Mouse (Mus musculus): ENCODE results near the gene Asic1. TPM values are rescaled to one million over a fixed set of nuclear protein-coding genes. Genes with fewer than 3 reads are reported as not detected.

The Asic1 gene
- 0.80 TPM for polyA plus RNA-seq (2017; shearing (Covaris generic))

GRCm38 (mm10) chr15:99670154-99670821 lies at the start of gene Asic1:
Gene Asic1 (plus strand): TSS chr15:99670368.

GRCm38 (mm10) chr15:99651163-99651872 lies 18.9 kb upstream of the Asic1 start, which contains the start of gene Racgap1:
Gene Racgap1 (minus strand): TSS chr15:99651656.

GRCm38 (mm10) chr15:99701999-99702900 lies 32.1 kb downstream of the Asic1 start, which contains the start of gene Smarcd1:
Gene Smarcd1 (plus strand): TSS chr15:99702129.

GRCm38 (mm10) chr15:99705440-99706048 lies 35.4 kb downstream of the Asic1 start, which contains the start of gene Gm17349:
Gene Gm17349 (minus strand): TSS chr15:99705490.

GRCm38 (mm10) chr15:99717386-99718334 lies 47.5 kb downstream of the Asic1 start, which contains the start of gene Gpd1:
Gene Gpd1 (plus strand): TSS chr15:99717515.

GRCm38 (mm10) chr15:99725341-99726155 lies 55.4 kb downstream of the Asic1 start, which contains the start of gene Cox14:
Gene Cox14 (plus strand): TSS chr15:99725618.

Other genes starting within 250 kb of the Asic1 start
- 27.7 TPM for gene Nckap5l, start 212.6 kb upstream of the Asic1 start, polyA plus RNA-seq (2017; shearing (Covaris generic))
- gene Bcdin3d, start 195.6 kb upstream of the Asic1 start, polyA plus RNA-seq (2017; shearing (Covaris generic)) = 13.2 TPM
- 0.02 TPM for gene Faim2, start 142.2 kb upstream of the Asic1 start, polyA plus RNA-seq (2017; shearing (Covaris generic))
- not detected for gene Aqp2, start 91.3 kb upstream of the Asic1 start, polyA plus RNA-seq (2017; shearing (Covaris generic))
- gene Aqp5, start 79.6 kb upstream of the Asic1 start, polyA plus RNA-seq (2017; shearing (Covaris generic)) = not detected
- not detected for gene Aqp6, start 69.0 kb upstream of the Asic1 start, polyA plus RNA-seq (2017; shearing (Covaris generic))
- gene Racgap1, start 18.7 kb upstream of the Asic1 start, polyA plus RNA-seq (2017; shearing (Covaris generic)) = 4.4 TPM
- gene Smarcd1, start 31.8 kb downstream of the Asic1 start, polyA plus RNA-seq (2017; shearing (Covaris generic)) = 36.0 TPM
- gene Gm17349, start 35.1 kb downstream of the Asic1 start, polyA plus RNA-seq (2017; shearing (Covaris generic)) = not detected
- not detected for gene Gpd1, start 47.1 kb downstream of the Asic1 start, polyA plus RNA-seq (2017; shearing (Covaris generic))
- 126 TPM for gene Cox14, start 55.2 kb downstream of the Asic1 start, polyA plus RNA-seq (2017; shearing (Covaris generic))
- 65.3 TPM for gene Cers5, start 102.5 kb downstream of the Asic1 start, polyA plus RNA-seq (2017; shearing (Covaris generic))
- 0.29 TPM for gene Lima1, start 205.1 kb downstream of the Asic1 start, polyA plus RNA-seq (2017; shearing (Covaris generic))